Mouse (Mus musculus) E14TG2a.4 (cell line): ENCODE data around the gene 1700003E16Rik.

Source experiments
- CTCF ChIP-seq: conservative IDR thresholded peaks from 2 replicates; pipeline ENCODE4 v1.5.1; 2014; ENCODE audit warnings: low read length
- NANOG ChIP-seq: IDR thresholded peaks from 2 replicates; pipeline ENCODE4 v1.6.1; 2014; ENCODE audit warnings: borderline replicate concordance, low read length, mixed read lengths
- POU5F1 ChIP-seq: IDR thresholded peaks from 2 replicates; pipeline ENCODE4 v1.6.1; 2014; ENCODE audit warnings: low read length, borderline replicate concordance

GRCm38 (mm10) chr6:83169872-83170271, 13.7 kb downstream of the 1700003E16Rik start:
- TF ChIP-seq CTCF (no peak), NANOG (no peak), POU5F1 (no peak)
